Mouse (Mus musculus): ENCODE measurements around the gene Zglp1. TPM values are rescaled to one million over a fixed set of nuclear protein-coding genes. Genes with fewer than 3 reads are reported as not detected.

The Zglp1 gene
- polyA plus RNA-seq, 1 experiment from 2014 or later = 1.8 TPM

DNA sequence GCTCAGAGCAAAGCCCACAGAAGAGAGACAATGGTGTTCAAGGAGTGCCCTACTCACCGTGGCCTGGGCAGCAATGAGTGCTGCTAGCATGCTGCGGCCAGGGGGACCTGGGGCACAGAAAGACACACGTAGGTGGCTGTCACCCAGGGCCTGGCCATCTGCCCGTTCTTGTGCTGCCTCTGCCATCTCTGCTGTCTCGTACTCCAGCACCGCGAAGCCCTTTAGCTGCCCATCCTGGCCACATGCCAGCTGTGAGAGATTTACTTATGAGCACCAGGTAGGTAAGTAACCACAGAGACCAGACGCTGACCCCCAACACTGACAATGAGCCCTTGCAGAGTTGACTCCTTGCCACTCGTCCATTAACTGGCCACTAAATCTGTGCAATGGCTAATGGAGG, 14.2 kb upstream of the Zglp1 start:
- H3K4me3 ChIP-seq (ENCODE audit: low read depth, low read length) = no peak overlapping the region
- no peaks in the 10 kb centered on the region for H3K4me1 ChIP-seq (ENCODE audit: control insufficient read depth, insufficient read depth, low read length)
- H3K36me3 ChIP-seq (ENCODE audit: control insufficient read depth, insufficient read depth, low read length) = peaks cover 79% of the 10 kb centered on the region
- H3K4me2 ChIP-seq = no peak overlapping the region
- no peaks in the 10 kb centered on the region for H3K9me3 ChIP-seq (replicated peaks; ENCODE audit: control insufficient read depth, low read length)
- H3K27me3 ChIP-seq (ENCODE audit: control insufficient read depth, insufficient read depth, low read length) = no peaks in the 10 kb centered on the region
- no peak overlapping the region for H3K9ac ChIP-seq (ENCODE audit: low read depth, low read length)
- no peak for ATAC-seq (replicated peaks; ENCODE audit: insufficient number of reproducible peaks, low FRiP score, low TSS enrichment)
- 87% methylated on average over 9 of the region's 9 CpGs for WGBS (ENCODE audit: insufficient replicate concordance)
- H3K27ac ChIP-seq (ENCODE audit: low read depth, low read length) = no peak overlapping the region

- H3K27me3 ChIP-seq (ENCODE audit: control insufficient read depth, insufficient read depth, low read length) = no peaks in the 10 kb centered on the region
- no peak overlapping the region for H3K9ac ChIP-seq (ENCODE audit: low read depth, low read length)
- H3K9me3 ChIP-seq (replicated peaks; ENCODE audit: control insufficient read depth, low read length) = no peaks in the 10 kb centered on the region
- H3K27ac ChIP-seq (ENCODE audit: low read depth, low read length) = no peak overlapping the region
- H3K4me2 ChIP-seq = no peak overlapping the region
- peaks cover 7% of the 10 kb centered on the region; the same call in 1 of the 2 replicates for H3K4me1 ChIP-seq (ENCODE audit: control insufficient read depth, insufficient read depth, low read length)
- no peak overlapping the region for H3K4me3 ChIP-seq (ENCODE audit: low read depth, low read length)
- H3K36me3 ChIP-seq (ENCODE audit: control insufficient read depth, insufficient read depth, low read length) = peaks cover 50% of the 10 kb centered on the region
- ATAC-seq (replicated peaks; ENCODE audit: insufficient number of reproducible peaks, low FRiP score, low TSS enrichment) = no peak
- 91% methylated on average over 3 of the region's 3 CpGs for WGBS (ENCODE audit: insufficient replicate concordance)
Measured at GRCm38 (mm10) chr9:21075625-21076024, 8.7 kb upstream of the Zglp1 start.

- H3K27ac ChIP-seq (ENCODE audit: low read depth, low read length) = no peak overlapping the region
- 85% methylated on average over 1 of the region's 1 CpGs for WGBS (ENCODE audit: insufficient replicate concordance)
- H3K36me3 ChIP-seq (ENCODE audit: control insufficient read depth, insufficient read depth, low read length) = peaks cover 36% of the 10 kb centered on the region
Measured at GRCm38 (mm10) chr9:21074173-21074572, 7.3 kb upstream of the Zglp1 start.

DNA sequence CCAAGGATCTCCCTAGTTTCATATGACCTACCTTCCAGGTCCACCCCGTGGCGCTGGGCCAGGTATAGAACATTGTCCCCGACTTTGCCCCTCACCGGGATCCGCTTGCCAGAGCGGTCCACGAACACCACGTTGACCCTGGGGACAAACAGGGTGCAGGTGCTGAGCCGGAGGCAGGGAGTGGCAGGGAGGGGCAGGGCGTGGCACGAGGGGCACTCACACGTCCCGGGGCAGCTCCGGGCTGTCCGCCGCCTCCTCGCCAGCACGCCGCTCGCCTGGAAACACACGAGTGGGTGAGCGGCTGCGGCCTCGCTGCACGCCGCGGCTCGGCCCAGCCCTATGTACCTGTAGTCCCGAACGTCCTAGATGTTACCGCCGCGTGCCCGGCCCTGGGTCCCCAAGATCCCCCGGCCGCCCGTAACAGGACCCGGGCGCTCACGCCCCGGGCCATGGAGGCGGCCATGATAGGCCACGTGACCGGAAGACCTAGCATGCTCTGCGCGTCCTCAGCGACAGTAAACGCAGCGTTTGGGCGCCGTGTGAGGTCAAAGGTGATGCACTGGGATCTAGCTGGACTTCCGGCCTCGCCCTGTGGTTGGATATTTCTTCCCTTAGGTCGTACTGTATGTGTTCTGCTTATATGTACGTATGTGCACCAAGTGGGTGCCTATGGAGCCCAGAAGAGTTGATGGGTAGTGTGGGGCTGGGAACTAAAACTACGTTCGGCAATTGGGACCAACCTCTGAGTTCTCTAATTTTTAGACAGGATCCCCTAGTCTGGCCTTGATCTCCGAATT, 6.3 kb upstream of the Zglp1 start, which contains the start of the genes Gm49373 and Fdx1l:
Gm49373 (minus strand) TSS at position 53 of the 797 bp plus-strand sequence.
Fdx1l (minus strand) TSS at position 571 of the 797 bp plus-strand sequence.
- peak within 1 kb of the TSS; percentile 90 for H3K9ac ChIP-seq (ENCODE audit: low read depth, low read length)
- ATAC-seq (replicated peaks; ENCODE audit: insufficient number of reproducible peaks, low FRiP score, low TSS enrichment) = peak; percentile 86
- H3K36me3 ChIP-seq (ENCODE audit: control insufficient read depth, insufficient read depth, low read length) = peaks cover 27% of the 10 kb centered on the region
- no peaks in the 10 kb centered on the region for H3K27me3 ChIP-seq (ENCODE audit: control insufficient read depth, insufficient read depth, low read length)
- WGBS (ENCODE audit: insufficient replicate concordance) = 3% methylated on average over 58 of the region's 58 CpGs
- H3K4me3 ChIP-seq (ENCODE audit: low read depth, low read length) = peak within 1 kb of the TSS; percentile 71
- H3K27ac ChIP-seq (ENCODE audit: low read depth, low read length) = peak within 1 kb of the TSS; percentile 75
- H3K9me3 ChIP-seq (replicated peaks; ENCODE audit: control insufficient read depth, low read length) = no peaks in the 10 kb centered on the region
- peaks cover 7% of the 10 kb centered on the region; the same call in 1 of the 2 replicates for H3K4me1 ChIP-seq (ENCODE audit: control insufficient read depth, insufficient read depth, low read length)
- peak within 1 kb of the TSS; percentile 89 for H3K4me2 ChIP-seq

More at GRCm38 (mm10) chr9:21074173-21074572, 7.3 kb upstream of the Zglp1 start:
- ATAC-seq (replicated peaks; ENCODE audit: insufficient number of reproducible peaks, low FRiP score, low TSS enrichment) = no peak
- Histone ChIP-seq H3K27me3 (ENCODE audit: control insufficient read depth, insufficient read depth, low read length) (no peaks in the 10 kb centered on the region), H3K4me1 (ENCODE audit: control insufficient read depth, insufficient read depth, low read length) (peaks cover 7% of the 10 kb centered on the region; the same call in 1 of the 2 replicates), H3K9ac (ENCODE audit: low read depth, low read length) (no peak overlapping the region), H3K4me3 (ENCODE audit: low read depth, low read length) (no peak overlapping the region; the same call in 1 of the 2 replicates), H3K4me2 (no peak overlapping the region), H3K9me3 (replicated peaks; ENCODE audit: control insufficient read depth, low read length) (no peaks in the 10 kb centered on the region)

DNA sequence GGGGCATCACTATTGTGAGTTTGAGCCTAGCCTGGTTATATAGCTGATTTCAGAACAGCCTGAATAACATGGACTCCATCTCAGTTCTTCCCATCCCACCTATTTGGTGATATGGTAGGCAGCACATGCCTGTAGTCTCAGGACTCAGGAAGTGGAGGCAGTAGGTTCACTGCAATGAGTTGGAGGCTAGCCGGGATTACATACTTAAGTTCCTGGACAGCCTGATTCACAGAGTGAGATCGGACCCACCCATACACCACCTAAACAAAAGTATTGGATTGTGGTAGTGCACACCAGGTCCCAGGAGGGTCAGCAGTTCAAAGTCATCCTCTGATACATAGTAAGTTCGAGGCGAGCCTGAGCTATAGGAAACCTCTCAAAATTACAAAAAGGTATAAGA, 5.7 kb upstream of the Zglp1 start:
- Histone ChIP-seq H3K27ac (ENCODE audit: low read depth, low read length) (peak overlapping the region; percentile 75; the same call in 1 of the 2 replicates), H3K4me3 (ENCODE audit: low read depth, low read length) (peak overlapping the region; percentile 71), H3K4me2 (peak overlapping the region; percentile 89), H3K27me3 (ENCODE audit: control insufficient read depth, insufficient read depth, low read length) (no peaks in the 10 kb centered on the region), H3K36me3 (ENCODE audit: control insufficient read depth, insufficient read depth, low read length) (peaks cover 26% of the 10 kb centered on the region), H3K4me1 (ENCODE audit: control insufficient read depth, insufficient read depth, low read length) (peaks cover 7% of the 10 kb centered on the region; the same call in 1 of the 2 replicates), H3K9ac (ENCODE audit: low read depth, low read length) (peak overlapping the region; percentile 90), H3K9me3 (replicated peaks; ENCODE audit: control insufficient read depth, low read length) (no peaks in the 10 kb centered on the region)
- no peak for ATAC-seq (replicated peaks; ENCODE audit: insufficient number of reproducible peaks, low FRiP score, low TSS enrichment)
- 14% methylated on average over 4 of the region's 4 CpGs for WGBS (ENCODE audit: insufficient replicate concordance)

- no peaks in the 10 kb centered on the region for H3K4me1 ChIP-seq (ENCODE audit: control insufficient read depth, insufficient read depth, low read length)
- H3K4me2 ChIP-seq = no peak overlapping the region
- H3K27me3 ChIP-seq (ENCODE audit: control insufficient read depth, insufficient read depth, low read length) = no peaks in the 10 kb centered on the region
- peaks cover 15% of the 10 kb centered on the region for H3K36me3 ChIP-seq (ENCODE audit: control insufficient read depth, insufficient read depth, low read length)
- no peak overlapping the region for H3K27ac ChIP-seq (ENCODE audit: low read depth, low read length)
- H3K9me3 ChIP-seq (replicated peaks; ENCODE audit: control insufficient read depth, low read length) = no peaks in the 10 kb centered on the region
- ATAC-seq (replicated peaks; ENCODE audit: insufficient number of reproducible peaks, low FRiP score, low TSS enrichment) = no peak
- 83% methylated on average over 2 of the region's 2 CpGs for WGBS (ENCODE audit: insufficient replicate concordance)
- no peak overlapping the region for H3K9ac ChIP-seq (ENCODE audit: low read depth, low read length)
- no peak overlapping the region for H3K4me3 ChIP-seq (ENCODE audit: low read depth, low read length)
Measured at GRCm38 (mm10) chr9:21062928-21063327, 4.0 kb downstream of the Zglp1 start.

- no peak for ATAC-seq (replicated peaks; ENCODE audit: insufficient number of reproducible peaks, low FRiP score, low TSS enrichment)
- Histone ChIP-seq H3K4me3 (ENCODE audit: low read depth, low read length) (no peak overlapping the region), H3K9me3 (replicated peaks; ENCODE audit: control insufficient read depth, low read length) (no peaks in the 10 kb centered on the region), H3K4me1 (ENCODE audit: control insufficient read depth, insufficient read depth, low read length) (no peaks in the 10 kb centered on the region), H3K27ac (ENCODE audit: low read depth, low read length) (no peak overlapping the region), H3K36me3 (ENCODE audit: control insufficient read depth, insufficient read depth, low read length) (no peaks in the 10 kb centered on the region), H3K4me2 (no peak overlapping the region), H3K27me3 (ENCODE audit: control insufficient read depth, insufficient read depth, low read length) (peaks cover 1% of the 10 kb centered on the region; the same call in 1 of the 2 replicates), H3K9ac (ENCODE audit: low read depth, low read length) (no peak overlapping the region)
- 52% methylated on average over 10 of the region's 10 CpGs for WGBS (ENCODE audit: insufficient replicate concordance)
Measured at GRCm38 (mm10) chr9:21051578-21051977, 15.3 kb downstream of the Zglp1 start.

DNA sequence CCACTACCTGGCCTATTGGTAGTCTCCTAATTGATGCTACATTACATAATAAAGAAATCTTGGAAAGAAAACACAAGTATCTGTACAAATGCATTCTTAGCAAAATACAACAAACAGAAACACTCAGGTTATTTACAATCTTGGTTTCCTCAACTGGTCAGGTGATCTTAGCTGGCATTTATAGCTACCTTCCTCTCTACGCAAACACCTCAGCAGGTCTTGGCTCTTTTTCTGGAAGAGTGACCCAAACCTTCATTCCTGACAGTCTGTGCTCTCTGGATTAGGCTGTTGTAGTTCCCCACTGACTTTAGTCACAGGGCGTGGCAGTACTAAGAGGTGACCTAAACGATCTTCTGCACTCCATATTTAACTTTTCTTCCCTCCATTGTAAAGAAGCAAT, 21.7 kb downstream of the Zglp1 start:
- Histone ChIP-seq H3K27me3 (ENCODE audit: control insufficient read depth, insufficient read depth, low read length) (peaks cover 7% of the 10 kb centered on the region), H3K9me3 (replicated peaks; ENCODE audit: control insufficient read depth, low read length) (no peaks in the 10 kb centered on the region), H3K36me3 (ENCODE audit: control insufficient read depth, insufficient read depth, low read length) (no peaks in the 10 kb centered on the region), H3K4me3 (ENCODE audit: low read depth, low read length) (no peak overlapping the region), H3K9ac (ENCODE audit: low read depth, low read length) (no peak overlapping the region), H3K27ac (ENCODE audit: low read depth, low read length) (no peak overlapping the region), H3K4me1 (ENCODE audit: control insufficient read depth, insufficient read depth, low read length) (no peaks in the 10 kb centered on the region), H3K4me2 (no peak overlapping the region)
- ATAC-seq (replicated peaks; ENCODE audit: insufficient number of reproducible peaks, low FRiP score, low TSS enrichment) = no peak
- 78% methylated on average over 3 of the region's 3 CpGs for WGBS (ENCODE audit: insufficient replicate concordance)
